Mouse (Mus musculus) gastrocnemius, adult 18-20 months (tissue): Measurements from ENCODE around the gene Ctnna3. TPM values are rescaled to one million over a fixed set of nuclear protein-coding genes. Genes with fewer than 3 reads are reported as not detected.

ENCODE experiments used
- DNase-seq: peaks from one replicate; pipeline ENCODE4 v3.0.0; 2021; ENCODE audit warnings: low spot score
- total RNA-seq, 2 experiments: library from RNA; stranded (reverse); gene quantifications; 2 replicates each; pipeline ENCODE4 v1.2.3; 2021

Gene Ctnna3
- total RNA-seq, 2 experiments from 2014 or later = 22.0 to 26.9 TPM

GRCm38 (mm10) chr10:63689233-63689632 is 259.3 kb downstream of the Ctnna3 start:
- no peak for DNase-seq

DNA sequence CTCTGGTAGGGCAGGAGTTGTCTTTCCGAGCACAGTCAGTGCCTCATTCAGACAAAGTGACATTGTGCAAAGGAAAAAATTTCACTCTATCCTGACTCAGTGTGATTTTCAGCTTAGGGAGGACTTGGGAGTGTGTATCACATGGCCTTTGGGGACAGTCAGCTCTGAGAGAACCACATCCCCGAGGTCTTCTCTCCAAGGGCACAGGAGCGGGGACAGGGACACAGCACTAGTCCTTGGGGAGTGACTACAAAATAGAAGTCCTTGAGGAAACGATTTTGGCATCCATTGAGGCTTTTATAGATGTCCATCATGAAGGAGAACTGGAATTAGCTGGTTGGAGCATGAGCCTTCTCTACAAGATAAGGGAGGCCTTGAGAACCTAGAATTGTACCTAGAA is 259.8 kb downstream of the Ctnna3 start:
- DNase-seq = no peak

DNA sequence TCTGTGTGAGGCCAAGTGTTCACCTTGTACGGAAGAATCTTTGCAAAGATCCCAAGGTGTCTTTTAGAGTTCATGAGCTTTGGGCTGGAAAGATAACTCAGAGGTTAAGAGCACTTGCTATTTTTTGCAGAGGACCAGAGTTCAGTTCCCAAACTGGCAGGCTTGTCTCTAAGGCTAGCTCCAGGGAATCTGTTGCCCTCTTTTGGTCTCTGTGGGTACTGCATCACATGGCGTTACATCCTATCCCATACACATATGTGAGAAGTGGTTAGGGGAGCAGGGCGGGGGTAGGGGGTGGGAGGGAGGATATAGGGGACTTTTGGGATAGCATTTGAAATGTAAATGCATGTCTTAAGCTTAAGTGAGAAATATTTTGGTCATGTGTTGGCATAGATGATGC is 262.1 kb downstream of the Ctnna3 start:
- peak; percentile 8 for DNase-seq

DNA sequence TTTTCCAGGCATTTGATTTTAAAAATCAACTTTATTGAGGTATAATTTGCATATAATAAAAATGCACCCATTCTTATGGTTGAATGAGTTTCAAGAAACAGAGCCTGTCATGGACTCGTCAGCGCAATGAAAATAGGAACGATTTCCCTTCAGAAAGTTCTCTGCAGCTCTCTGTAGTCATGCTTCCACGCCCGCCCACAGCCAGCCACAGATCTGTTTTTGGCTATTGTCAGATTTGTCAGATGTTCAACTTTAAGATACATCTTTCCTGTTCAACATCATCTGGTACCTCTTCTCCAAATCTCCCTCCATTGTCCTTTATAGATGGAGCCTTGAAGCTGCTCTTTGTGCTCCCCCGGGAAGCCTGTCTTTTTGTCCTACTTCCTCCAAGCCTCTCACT is 280.3 kb downstream of the Ctnna3 start:
- no peak for DNase-seq

- no peak for DNase-seq
Observed at GRCm38 (mm10) chr10:63712530-63712929, 282.6 kb downstream of the Ctnna3 start.

GRCm38 (mm10) chr10:63714151-63714550 is 284.3 kb downstream of the Ctnna3 start:
- no peak for DNase-seq

DNA sequence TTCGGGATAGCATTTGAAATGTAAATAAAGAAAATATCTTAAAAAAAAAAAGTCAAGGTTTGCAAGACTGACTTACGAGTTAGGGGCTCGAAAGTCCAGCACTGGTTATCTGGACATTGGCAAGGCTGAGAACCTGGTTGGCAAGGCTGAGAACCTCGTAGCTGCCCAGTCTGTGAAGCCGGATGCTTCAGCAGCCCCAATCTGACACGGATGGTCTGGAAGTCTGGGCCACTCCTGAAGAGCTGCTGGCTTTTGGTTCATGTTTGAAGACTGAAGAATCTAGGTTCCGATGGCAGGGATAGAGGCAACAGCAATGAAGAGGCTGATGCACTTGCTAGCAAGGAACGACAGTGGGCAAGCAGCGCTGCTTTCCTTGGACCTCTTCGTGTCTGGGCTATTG is 339.0 kb downstream of the Ctnna3 start:
- no peak for DNase-seq

DNA sequence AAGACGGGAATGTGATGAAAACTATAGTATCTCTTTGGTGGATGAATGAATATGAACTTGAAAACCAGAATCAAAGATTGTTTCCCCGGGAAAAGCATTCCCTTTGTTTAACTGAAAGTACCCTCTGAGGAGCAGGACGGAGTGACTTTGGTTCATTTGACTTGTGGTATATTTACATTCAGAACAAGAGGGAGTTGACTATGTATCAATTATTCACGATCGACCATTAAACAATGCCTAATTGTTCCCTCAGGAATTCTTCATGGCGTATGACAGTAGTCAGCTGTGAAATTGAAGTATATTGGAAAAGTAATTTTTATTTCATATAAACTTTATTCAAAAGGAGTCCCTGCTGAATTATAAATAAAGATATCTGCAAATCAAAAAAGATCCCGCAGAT is 341.8 kb downstream of the Ctnna3 start:
- DNase-seq = no peak

DNA sequence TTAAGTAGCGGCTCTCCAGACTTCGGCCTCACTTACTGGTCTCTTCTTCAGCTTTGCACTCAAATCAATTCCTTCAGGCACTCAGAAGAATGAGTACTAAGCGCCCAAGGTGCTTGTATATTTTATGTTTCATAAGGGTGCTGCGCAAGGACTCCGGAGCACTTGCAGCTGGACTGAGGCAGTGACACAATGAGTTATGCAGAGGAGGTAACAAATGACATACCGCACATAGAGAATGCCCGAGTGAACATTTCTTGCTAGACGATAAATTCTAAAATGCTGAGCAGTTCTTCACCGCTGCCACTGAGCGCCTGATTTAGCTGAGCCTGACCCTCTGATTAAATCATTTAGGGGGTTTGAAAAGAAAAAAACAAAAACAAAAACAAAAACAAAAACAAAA is 342.2 kb downstream of the Ctnna3 start:
- no peak for DNase-seq

DNA sequence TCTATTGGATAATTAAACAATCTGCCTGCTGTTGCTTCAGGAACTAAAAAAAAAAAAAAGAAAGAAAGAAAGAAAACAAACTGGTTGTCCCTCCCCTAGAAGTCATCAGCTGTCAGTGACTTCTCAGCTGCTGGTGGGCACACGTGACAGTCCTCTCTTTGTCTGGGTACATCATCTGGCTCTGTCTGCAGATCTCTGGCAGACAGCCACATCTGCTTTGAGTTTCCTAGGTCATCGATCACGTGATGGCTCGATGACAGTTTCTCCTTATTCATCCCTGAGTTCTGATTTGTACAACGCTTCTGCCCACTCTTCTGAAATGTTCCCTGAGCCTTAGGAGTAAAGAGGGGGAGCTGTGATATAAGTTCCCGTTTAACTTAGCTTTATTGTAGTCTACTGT is 352.1 kb downstream of the Ctnna3 start:
- no peak for DNase-seq

GRCm38 (mm10) chr10:63784808-63785535 is 355.1 kb downstream of the Ctnna3 start:
- no peak for DNase-seq

DNA sequence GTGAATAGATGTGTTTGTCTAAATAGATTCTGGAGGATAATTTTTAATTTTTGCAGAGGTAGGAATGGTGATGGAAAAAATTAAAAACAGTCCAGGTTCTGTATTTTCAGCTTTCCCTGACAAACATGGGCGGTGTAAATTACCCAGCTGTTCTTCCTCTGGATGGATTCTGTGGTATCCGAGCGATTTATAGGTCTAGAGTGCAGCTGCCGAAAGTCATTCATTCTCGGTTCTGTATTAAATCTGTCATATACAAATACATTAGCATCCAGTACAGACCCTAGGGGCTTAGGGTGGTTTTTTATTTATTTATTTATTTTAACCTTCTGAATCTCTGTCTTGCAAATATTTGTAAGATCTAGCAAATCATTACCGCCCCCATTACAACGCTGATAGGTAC is 356.5 kb downstream of the Ctnna3 start:
- no peak for DNase-seq

GRCm38 (mm10) chr10:63803909-63804308 is 374.0 kb downstream of the Ctnna3 start:
- DNase-seq = no peak

GRCm38 (mm10) chr10:63805551-63805950 is 375.7 kb downstream of the Ctnna3 start:
- DNase-seq = no peak

DNA sequence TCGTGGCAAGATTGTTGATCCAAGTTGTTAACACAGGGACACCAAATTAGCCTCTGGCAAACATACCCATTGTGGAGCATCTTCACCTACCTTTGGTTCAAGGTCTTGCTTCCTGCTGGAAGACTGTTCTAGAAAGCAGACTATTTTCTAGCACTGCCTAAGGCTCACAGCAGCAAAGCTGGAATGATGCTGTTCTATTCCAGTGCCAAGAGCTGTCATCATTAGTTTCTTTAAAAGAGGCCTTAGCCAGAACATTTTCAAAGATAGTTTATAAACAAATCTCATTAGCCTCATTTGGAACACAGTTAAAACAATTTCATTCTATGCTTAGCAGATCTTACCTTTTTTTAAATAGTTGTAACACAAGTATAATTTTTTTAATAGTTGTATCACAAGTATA is 376.4 kb downstream of the Ctnna3 start:
- DNase-seq = no peak

- no peak for DNase-seq
Observed at GRCm38 (mm10) chr10:63810043-63810617, 380.2 kb downstream of the Ctnna3 start.

- DNase-seq = no peak
Observed at GRCm38 (mm10) chr10:63839011-63839410, 409.1 kb downstream of the Ctnna3 start.

DNA sequence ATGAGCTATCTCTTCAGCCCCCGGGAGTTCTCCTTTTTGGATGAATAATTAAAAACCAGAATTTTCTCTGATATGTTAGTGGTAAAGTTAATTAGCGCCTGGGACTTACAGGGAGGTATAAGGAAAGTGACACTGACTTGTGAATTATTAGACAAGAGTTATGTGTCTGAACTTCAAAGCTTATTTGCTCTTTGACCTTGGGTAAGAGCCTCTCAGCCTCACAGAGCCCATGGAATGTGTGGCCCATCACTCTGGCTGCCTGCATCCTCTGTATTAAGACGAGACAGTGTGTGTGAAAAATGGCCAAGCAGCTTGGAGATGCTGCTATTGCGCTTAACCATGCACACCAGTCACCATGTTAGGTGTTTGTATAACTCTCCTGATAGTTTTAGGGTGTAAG is 422.0 kb downstream of the Ctnna3 start:
- no peak for DNase-seq

DNA sequence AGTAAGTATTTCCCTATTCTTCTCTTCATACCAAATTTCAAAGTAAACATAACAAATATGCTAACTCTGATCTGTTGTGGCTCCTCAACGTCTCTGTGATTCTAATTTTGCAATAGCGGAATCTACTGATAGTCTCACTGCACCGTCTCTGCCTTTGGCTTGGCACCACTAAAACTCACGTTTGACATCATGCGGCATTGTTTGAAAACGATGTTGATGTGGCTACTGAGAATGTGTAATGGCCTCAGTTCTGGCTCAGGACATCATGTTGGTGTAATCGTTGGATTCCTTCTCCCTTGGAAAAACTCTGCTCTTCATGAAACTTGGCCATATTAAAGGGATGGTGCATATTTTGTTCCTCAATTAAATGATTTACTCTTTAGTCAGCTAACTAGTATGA is 439.2 kb downstream of the Ctnna3 start:
- no peak for DNase-seq

DNA sequence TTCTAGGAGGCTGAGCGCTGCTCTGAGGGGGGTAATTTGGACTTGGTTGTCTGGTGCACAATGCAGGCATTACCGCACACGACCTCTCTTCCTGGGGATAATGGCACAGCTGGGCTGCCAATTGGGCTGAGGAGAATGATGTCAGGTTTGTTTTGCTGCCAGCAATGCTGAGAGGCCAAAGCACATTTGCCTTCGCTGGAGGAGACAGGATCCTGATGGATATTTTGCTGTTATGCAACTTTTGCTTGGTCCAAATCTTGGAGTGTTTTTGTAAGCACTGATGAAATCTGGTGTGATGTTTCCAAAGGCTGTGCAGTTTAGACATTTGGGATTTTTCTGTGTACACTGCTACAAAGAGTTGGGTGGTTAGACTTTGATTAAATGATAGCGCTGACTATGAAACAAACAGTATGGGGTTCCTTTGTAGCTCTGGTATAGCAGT is 450.6 kb downstream of the Ctnna3 start:
- peak; percentile 73 for DNase-seq

DNA sequence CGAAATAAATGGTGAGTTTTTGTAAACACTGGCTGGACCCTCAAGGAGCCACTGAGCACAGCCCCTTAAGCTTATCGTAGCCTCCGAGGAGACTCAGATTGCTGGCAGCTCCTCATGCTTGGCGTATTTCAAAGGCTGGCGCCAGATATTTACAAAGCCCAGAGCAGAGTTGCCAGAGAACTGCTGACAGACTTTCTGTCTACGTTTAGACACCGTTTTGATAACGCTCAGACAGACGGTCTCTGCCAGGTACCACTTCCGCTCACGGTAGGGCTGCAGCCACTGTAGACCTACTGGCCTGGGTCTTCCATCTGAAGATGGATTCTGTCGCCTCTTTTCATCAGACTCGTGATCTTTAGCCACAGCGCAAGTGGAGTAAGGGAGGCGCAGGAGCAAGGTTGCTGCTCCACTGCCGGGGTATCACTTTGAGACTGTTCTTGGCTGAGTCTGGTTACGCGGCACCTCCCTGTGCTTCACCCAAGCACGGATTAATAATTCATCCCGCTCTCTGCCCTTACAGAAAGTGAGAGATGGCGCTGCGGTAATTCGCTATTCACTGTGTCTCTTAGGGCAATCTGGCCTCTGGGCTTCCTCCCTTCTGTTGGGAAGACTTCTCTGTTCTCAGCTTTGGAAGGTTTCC is 456.7 kb downstream of the Ctnna3 start:
- no peak for DNase-seq

DNA sequence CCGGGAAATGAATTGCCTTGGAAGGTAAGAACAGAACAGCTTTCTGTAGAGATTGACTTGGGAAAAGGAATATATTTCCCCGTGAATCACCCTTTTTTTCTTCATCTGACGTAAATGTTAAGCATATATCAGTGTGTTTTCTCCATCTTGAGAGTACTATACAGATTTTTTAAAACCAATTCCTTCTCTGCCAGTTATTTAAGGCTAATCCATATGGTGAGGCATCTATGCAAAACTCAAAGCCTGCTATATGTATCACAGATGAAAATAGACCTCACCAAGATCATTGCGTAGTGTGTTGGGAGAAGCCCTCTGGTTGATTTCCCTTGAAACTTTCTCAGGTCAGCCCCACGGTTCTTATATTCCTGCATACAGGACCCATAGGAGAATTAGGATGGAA is 464.7 kb downstream of the Ctnna3 start:
- no peak for DNase-seq

- no peak for DNase-seq
Observed at GRCm38 (mm10) chr10:63899891-63900290, 470.0 kb downstream of the Ctnna3 start.
